ENCODE assay signal across 7 mouse cellular contexts in the genomic region with DNA sequence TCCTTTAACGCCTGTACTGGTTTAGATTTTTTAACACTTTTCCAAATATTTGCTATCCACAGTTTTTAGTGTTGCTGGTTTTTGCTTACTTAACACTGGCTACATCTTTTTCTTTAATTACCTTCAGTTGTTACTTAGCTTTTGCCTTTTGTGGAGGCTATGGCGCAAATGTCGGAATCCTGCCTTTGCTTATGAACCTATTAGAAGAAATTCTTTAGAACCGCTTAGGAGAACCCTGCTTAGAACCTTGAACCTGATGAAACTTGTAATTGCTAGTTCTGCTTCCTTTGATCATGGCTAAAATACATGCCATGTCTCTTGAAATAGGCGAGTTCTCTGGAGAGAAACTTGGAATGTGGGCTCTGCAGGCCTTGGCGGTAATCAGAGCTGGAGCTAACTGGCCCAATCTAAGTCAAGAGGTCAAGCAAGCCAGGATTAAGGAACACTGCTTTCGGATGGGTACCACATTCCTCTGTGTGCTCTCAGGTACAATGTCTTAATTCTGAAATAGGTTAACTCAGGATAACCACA. TPM values are rescaled to one million over a fixed set of nuclear protein-coding genes. Genes with fewer than 3 reads are reported as not detected.
DNase-seq lines count a peak whose midpoint lies in the region; ATAC-seq and TF ChIP-seq lines count a peak whose summit lies in the region.

No protein-coding gene starts in this region.

- H3K4me2 ChIP-seq in heart, embryonic 16.5 days (ENCODE audit: low read depth, low read length): peak overlapping the region; percentile 62

- 23% methylated on average over 7 of the region's 7 CpGs for WGBS in heart, embryonic 16.5 days
- WGBS in midbrain, embryonic 10.5 days: 4% methylated on average over 7 of the region's 7 CpGs

- no peak for TF ChIP-seq CTCF in ES-Bruce4 (IDR thresholded peaks at IDR 0.05; ENCODE audit: low read depth, low read length)

- H3K27ac ChIP-seq in ES-Bruce4 (ENCODE audit: insufficient read depth, low read length): peak overlapping the region; percentile 93
- H3K27ac ChIP-seq in heart, embryonic 16.5 days (ENCODE audit: low read length): peak overlapping the region; percentile 66
- H3K27ac ChIP-seq in midbrain, embryonic 10.5 days (replicated peaks): peak overlapping the region; percentile 92

- TF ChIP-seq POLR2A in ES-Bruce4 (IDR thresholded peaks at IDR 0.05; ENCODE audit: insufficient read depth, low read length): no peak

- no peak for TF ChIP-seq EP300 in ES-Bruce4 (IDR thresholded peaks at IDR 0.05; ENCODE audit: insufficient read depth, low read depth, low read length)

- no peaks in the 10 kb centered on the region for H3K4me1 ChIP-seq in ES-Bruce4 (ENCODE audit: control insufficient read depth, insufficient read depth, low read length)
- H3K4me1 ChIP-seq in heart, embryonic 16.5 days (ENCODE audit: control insufficient read depth, insufficient read depth, low read length): peaks cover 26% of the 10 kb centered on the region
- H3K4me1 ChIP-seq in midbrain, embryonic 10.5 days: peaks cover 45% of the 10 kb centered on the region

- peak overlapping the region; percentile 79 for H3K9ac ChIP-seq in ES-Bruce4 (ENCODE audit: low read depth, poor library complexity, severe bottlenecking)
- H3K9ac ChIP-seq in heart, embryonic 16.5 days (ENCODE audit: low read length): peak overlapping the region; percentile 72

- no peaks in the 10 kb centered on the region for H3K27me3 ChIP-seq in ES-Bruce4 (ENCODE audit: control insufficient read depth, insufficient read depth, low read length, poor library complexity, severe bottlenecking)
- H3K27me3 ChIP-seq in heart, embryonic 16.5 days (ENCODE audit: control insufficient read depth, insufficient read depth, low read length): no peaks in the 10 kb centered on the region
- no peaks in the 10 kb centered on the region for H3K27me3 ChIP-seq in midbrain, embryonic 10.5 days (ENCODE audit: low read depth, poor library complexity, severe bottlenecking)

- H3K9me3 ChIP-seq in ES-Bruce4 (replicated peaks; ENCODE audit: control insufficient read depth, insufficient read depth, low read length, poor library complexity, severe bottlenecking): no peaks in the 10 kb centered on the region
- no peaks in the 10 kb centered on the region for H3K9me3 ChIP-seq in heart, embryonic 16.5 days (replicated peaks; ENCODE audit: control insufficient read depth, low read length)
- no peaks in the 10 kb centered on the region for H3K9me3 ChIP-seq in midbrain, embryonic 10.5 days (replicated peaks)

- H3K4me3 ChIP-seq in ES-Bruce4 (ENCODE audit: low read depth, low read length): peak overlapping the region; percentile 72
- peak overlapping the region; percentile 52 for H3K4me3 ChIP-seq in heart, embryonic 16.5 days (ENCODE audit: low read length)
- peak overlapping the region; percentile 61 for H3K4me3 ChIP-seq in midbrain, embryonic 10.5 days

- H3K36me3 ChIP-seq in ES-Bruce4 (ENCODE audit: control insufficient read depth, insufficient read depth, low read length, poor library complexity, severe bottlenecking): no peaks in the 10 kb centered on the region
- H3K36me3 ChIP-seq in heart, embryonic 16.5 days (ENCODE audit: control insufficient read depth, insufficient read depth): no peaks in the 10 kb centered on the region
- no peaks in the 10 kb centered on the region for H3K36me3 ChIP-seq in midbrain, embryonic 10.5 days

- peak; percentile 87 for DNase-seq in ZHBTc4 (ENCODE audit: low read depth, low spot score)
- DNase-seq in midbrain, embryonic 10.5 days (ENCODE audit: low spot score): peak; percentile 44
- no peak for DNase-seq in ovary, adult 18-20 months (ENCODE audit: low spot score)
- DNase-seq in kidney, adult 18-20 months: no peak
- DNase-seq in right cerebral cortex, postnatal 36 days (ENCODE audit: low spot score in 2 of 2): no peak

- no peak for ATAC-seq in heart, embryonic 16.5 days (replicated peaks; ENCODE audit: extremely low read depth, insufficient read depth, low FRiP score)

RNA-seq across cellular contexts. Expression of a gene that starts 0.9 kb away (rescaled TPM):
- 3.2 and 4.7 TPM in 2 replicates for polyA plus RNA-seq in ES-Bruce4 (2011; ENCODE audit: insufficient read depth, insufficient read length, low read depth, missing spikeins)
- polyA plus RNA-seq in heart, embryonic 16.5 days (2015; fragmentation: Nextera tagmentation; extraction: Ambion mirVana): 1.4 and 1.8 TPM in 2 replicates
- polyA plus RNA-seq in midbrain, embryonic 10.5 days (2016; fragmentation: Nextera tagmentation; extraction: Ambion mirVana): 6.2 and 10.8 TPM in 2 replicates

RNA-seq across cellular contexts. Expression of a gene that starts 2.2 kb away (rescaled TPM):
- 2.0 TPM in 1 of 2 replicates, not detected in the other for polyA plus RNA-seq in ES-Bruce4 (2011; ENCODE audit: insufficient read depth, insufficient read length, low read depth, missing spikeins)
- polyA plus RNA-seq in heart, embryonic 16.5 days (2015; fragmentation: Nextera tagmentation; extraction: Ambion mirVana): 1.2 and 1.8 TPM in 2 replicates
- 0.67 and 1.3 TPM in 2 replicates for polyA plus RNA-seq in midbrain, embryonic 10.5 days (2016; fragmentation: Nextera tagmentation; extraction: Ambion mirVana)

RNA-seq across cellular contexts. Expression of a gene that starts 2.4 kb away (rescaled TPM):
- polyA plus RNA-seq in ES-Bruce4 (2011; ENCODE audit: insufficient read depth, insufficient read length, low read depth, missing spikeins): 21.5 and 23.2 TPM in 2 replicates
- 0.37 and 2.4 TPM in 2 replicates for polyA plus RNA-seq in heart, embryonic 16.5 days (2015; fragmentation: Nextera tagmentation; extraction: Ambion mirVana)
- 3.8 TPM in 2 replicates for polyA plus RNA-seq in midbrain, embryonic 10.5 days (2016; fragmentation: Nextera tagmentation; extraction: Ambion mirVana)

RNA-seq across cellular contexts. Expression of a gene that starts 5.0 kb away (rescaled TPM):
- 4.3 and 4.8 TPM in 2 replicates for polyA plus RNA-seq in ES-Bruce4 (2011; ENCODE audit: insufficient read depth, insufficient read length, low read depth, missing spikeins)
- 48.7 and 49.1 TPM in 2 replicates for polyA plus RNA-seq in heart, embryonic 16.5 days (2015; fragmentation: Nextera tagmentation; extraction: Ambion mirVana)
- 95.1 and 103 TPM in 2 replicates for polyA plus RNA-seq in midbrain, embryonic 10.5 days (2016; fragmentation: Nextera tagmentation; extraction: Ambion mirVana)

RNA-seq across cellular contexts. Expression of a gene that starts 5.2 kb away (rescaled TPM):
- polyA plus RNA-seq in ES-Bruce4 (2011; ENCODE audit: insufficient read depth, insufficient read length, low read depth, missing spikeins): 13.4 and 16.7 TPM in 2 replicates
- 4.2 and 5.1 TPM in 2 replicates for polyA plus RNA-seq in heart, embryonic 16.5 days (2015; fragmentation: Nextera tagmentation; extraction: Ambion mirVana)
- 4.5 and 6.4 TPM in 2 replicates for polyA plus RNA-seq in midbrain, embryonic 10.5 days (2016; fragmentation: Nextera tagmentation; extraction: Ambion mirVana)

Comparison
In these comparisons a context has a peak if more than half of its experiments do, and no peak if none do; other contexts are left out.
1. DNase-seq: peak in ZHBTc4 (single experiment) and midbrain, embryonic 10.5 days (single experiment); none in ovary, adult 18-20 months (single experiment), kidney, adult 18-20 months (single experiment) and right cerebral cortex, postnatal 36 days (0 of 2).
2. Peak in every context shown above with its lines, with median percentiles within 50 percentile points of each other: H3K27ac ChIP-seq and H3K4me3 ChIP-seq.